Mouse (Mus musculus) neural tube, embryonic 14.5 days (tissue): ENCODE measurements around the gene Pcx. TPM values are rescaled to one million over a fixed set of nuclear protein-coding genes. Genes with fewer than 3 reads are reported as not detected.

Experiments used
- ATAC-seq: fragments of 200-750 bp; cut with Nextera tagmentation; 2 replicates; pipeline ENCODE4 v1.8.0; 2017; ENCODE audit warnings: low read depth, mild to moderate bottlenecking, moderate TSS enrichment, moderate library complexity
- H3K27ac ChIP-seq: fragments of 300-500 bp; sonication (generic); 2 replicates; pipeline ENCODE4 v1.5.1; 2014; ENCODE audit warnings: low read depth, mild to moderate bottlenecking, control low read depth, low read length, moderate library complexity, mixed read lengths
- H3K27me3 ChIP-seq: fragments of 300-500 bp; sonication (generic); 2 replicates; pipeline ENCODE4 v1.6.1; 2014; ENCODE audit warnings: low read length; ENCODE audit not compliant: control insufficient read depth, insufficient read depth
- H3K36me3 ChIP-seq: fragments of 300-500 bp; sonication (generic); 2 replicates; pipeline ENCODE4 v1.6.1; 2014; ENCODE audit warnings: low read length, mixed read lengths; ENCODE audit not compliant: control insufficient read depth, insufficient read depth
- H3K4me1 ChIP-seq: fragments of 300-500 bp; sonication (generic); 2 replicates; pipeline ENCODE4 v1.6.1; 2014; ENCODE audit warnings: low read length; ENCODE audit not compliant: control insufficient read depth, insufficient read depth
- H3K4me2 ChIP-seq: fragments of 300-500 bp; sonication (generic); 2 replicates; pipeline ENCODE4 v1.6.1; 2014; ENCODE audit warnings: mild to moderate bottlenecking, low read depth, low read length, control low read depth
- H3K4me3 ChIP-seq: fragments of 300-500 bp; sonication (generic); 2 replicates; pipeline ENCODE4 v1.5.1; 2014; ENCODE audit warnings: low read depth, low read length, control low read depth, mixed read lengths
- H3K9ac ChIP-seq: fragments of 300-500 bp; sonication (generic); replicated peaks from 2 replicates; pipeline ENCODE4 v1.6.1; 2014; ENCODE audit warnings: low read depth, mild to moderate bottlenecking, control low read depth, low read length, mixed read lengths
- H3K9me3 ChIP-seq: fragments of 300-500 bp; sonication (generic); 2 replicates; pipeline ENCODE4 v1.6.1; 2016; ENCODE audit warnings: low read length; ENCODE audit not compliant: control insufficient read depth
- WGBS: fragments of 180-500 bp; shearing (Covaris S2); extraction: QIAGEN DNeasy Blood & Tissue Kit; methylation state at CpG from one replicate; pipeline ENCODE4 v1.1.7; 2014; 5-methylcytosine and 5-hydroxymethylcytosine counted together
- polyA plus RNA-seq: library from polyadenylated mRNA; unstranded; fragments of >200 nt; fragmentation: Nextera tagmentation; extraction: Ambion mirVana; gene quantifications from 2 replicates; pipeline ENCODE4 v1.2.1, GENCODE M21; 2014

Pcx gene
- polyA plus RNA-seq, 1 experiment from 2014 or later = 22.5 TPM

- Histone ChIP-seq H3K9ac (no peak overlapping the region), H3K27me3 (no peaks in the 10 kb centered on the region), H3K36me3 (no peaks in the 10 kb centered on the region), H3K9me3 (no peaks in the 10 kb centered on the region), H3K4me2 (no peak overlapping the region), H3K4me1 (peaks cover 11% of the 10 kb centered on the region; the same call in 1 of the 2 replicates), H3K27ac (no peak overlapping the region), H3K4me3 (no peak overlapping the region)
- no peak for ATAC-seq
- 88% methylated on average over 2 of the region's 2 CpGs for whole genome bisulfite sequencing
Observed at GRCm38 (mm10) chr19:4556787-4557186, 46.5 kb downstream of the Pcx start.

GRCm38 (mm10) chr19:4557796-4558569 is 47.7 kb downstream of the Pcx start:
- Histone ChIP-seq H3K4me1 (peaks cover 11% of the 10 kb centered on the region; the same call in 1 of the 2 replicates), H3K9ac (no peak overlapping the region), H3K4me2 (no peak overlapping the region), H3K27me3 (no peaks in the 10 kb centered on the region), H3K27ac (peak overlapping the region; percentile 66; the same call in 1 of the 2 replicates), H3K9me3 (no peaks in the 10 kb centered on the region), H3K4me3 (no peak overlapping the region), H3K36me3 (no peaks in the 10 kb centered on the region)
- ATAC-seq = peak; percentile 54; the same call in 1 of the 2 replicates
- WGBS = 62% methylated on average over 8 of the region's 8 CpGs

GRCm38 (mm10) chr19:4558570-4558955 is 48.3 kb downstream of the Pcx start:
- peaks cover 11% of the 10 kb centered on the region; the same call in 1 of the 2 replicates for H3K4me1 ChIP-seq
- H3K9ac ChIP-seq = no peak overlapping the region
- H3K9me3 ChIP-seq = no peaks in the 10 kb centered on the region
- no peak overlapping the region for H3K4me2 ChIP-seq
- peak overlapping the region; percentile 66 for H3K27ac ChIP-seq
- no peaks in the 10 kb centered on the region for H3K27me3 ChIP-seq
- peak; percentile 28; the same call in 1 of the 2 replicates for ATAC-seq
- no peaks in the 10 kb centered on the region for H3K36me3 ChIP-seq
- WGBS = 43% methylated on average over 3 of the region's 3 CpGs
- H3K4me3 ChIP-seq = no peak overlapping the region

GRCm38 (mm10) chr19:4559011-4559410 is 48.7 kb downstream of the Pcx start:
- no peak overlapping the region for H3K4me3 ChIP-seq
- WGBS = 68% methylated on average over 3 of the region's 3 CpGs
- H3K9ac ChIP-seq = no peak overlapping the region
- no peak overlapping the region for H3K4me2 ChIP-seq
- H3K9me3 ChIP-seq = no peaks in the 10 kb centered on the region
- no peaks in the 10 kb centered on the region for H3K36me3 ChIP-seq
- no peak for ATAC-seq
- peaks cover 11% of the 10 kb centered on the region; the same call in 1 of the 2 replicates for H3K4me1 ChIP-seq
- no peak overlapping the region; the same call in 1 of the 2 replicates for H3K27ac ChIP-seq
- H3K27me3 ChIP-seq = no peaks in the 10 kb centered on the region

- H3K27ac ChIP-seq = peak overlapping the region; percentile 34; the same call in 1 of the 2 replicates
- no peak overlapping the region for H3K4me3 ChIP-seq
- no peaks in the 10 kb centered on the region for H3K36me3 ChIP-seq
- no peaks in the 10 kb centered on the region for H3K27me3 ChIP-seq
- WGBS = 39% methylated on average over 2 of the region's 2 CpGs
- no peak overlapping the region for H3K9ac ChIP-seq
- no peak; the same call in 1 of the 2 replicates for ATAC-seq
- no peak overlapping the region for H3K4me2 ChIP-seq
- H3K9me3 ChIP-seq = no peaks in the 10 kb centered on the region
- H3K4me1 ChIP-seq = peaks cover 11% of the 10 kb centered on the region; the same call in 1 of the 2 replicates
Observed at GRCm38 (mm10) chr19:4559588-4559987, 49.3 kb downstream of the Pcx start.

- no peak overlapping the region for H3K9ac ChIP-seq
- H3K36me3 ChIP-seq = no peaks in the 10 kb centered on the region
- 74% methylated on average over 5 of the region's 5 CpGs for WGBS
- H3K27me3 ChIP-seq = no peaks in the 10 kb centered on the region
- no peaks in the 10 kb centered on the region for H3K9me3 ChIP-seq
- ATAC-seq = no peak
- H3K4me2 ChIP-seq = no peak overlapping the region
- H3K27ac ChIP-seq = 0 out of 2 replicates have a peak overlapping the region, but pooled peaks have one; percentile 34
- H3K4me3 ChIP-seq = no peak overlapping the region
- H3K4me1 ChIP-seq = peaks cover 11% of the 10 kb centered on the region; the same call in 1 of the 2 replicates
Observed at GRCm38 (mm10) chr19:4560205-4560604, 49.9 kb downstream of the Pcx start.

GRCm38 (mm10) chr19:4565678-4566077 is 55.4 kb downstream of the Pcx start:
- Histone ChIP-seq H3K4me1 (no peaks in the 10 kb centered on the region), H3K9ac (no peak overlapping the region), H3K36me3 (no peaks in the 10 kb centered on the region), H3K27me3 (no peaks in the 10 kb centered on the region), H3K4me3 (no peak overlapping the region), H3K27ac (no peak overlapping the region), H3K9me3 (no peaks in the 10 kb centered on the region), H3K4me2 (no peak overlapping the region)
- ATAC-seq = no peak
- 93% methylated on average over 5 of the region's 5 CpGs for WGBS

- WGBS = 80% methylated on average over 2 of the region's 2 CpGs
- no peak overlapping the region for H3K9ac ChIP-seq
- no peak overlapping the region for H3K27ac ChIP-seq
- H3K27me3 ChIP-seq = no peaks in the 10 kb centered on the region
- H3K4me3 ChIP-seq = no peak overlapping the region
- no peaks in the 10 kb centered on the region for H3K9me3 ChIP-seq
- no peak overlapping the region for H3K4me2 ChIP-seq
- H3K4me1 ChIP-seq = 0 out of 2 replicates have a peak, but pooled peaks cover 3% of the 10 kb centered on the region
- no peak for ATAC-seq
- no peaks in the 10 kb centered on the region for H3K36me3 ChIP-seq
Observed at GRCm38 (mm10) chr19:4566880-4567279, 56.6 kb downstream of the Pcx start.

- 0 out of 2 replicates have a peak, but pooled peaks cover 3% of the 10 kb centered on the region for H3K4me1 ChIP-seq
- no peaks in the 10 kb centered on the region for H3K27me3 ChIP-seq
- no peak overlapping the region for H3K4me3 ChIP-seq
- no peak overlapping the region for H3K9ac ChIP-seq
- H3K4me2 ChIP-seq = no peak overlapping the region
- H3K36me3 ChIP-seq = no peaks in the 10 kb centered on the region
- ATAC-seq = no peak
- no peaks in the 10 kb centered on the region for H3K9me3 ChIP-seq
- 76% methylated on average over 2 of the region's 2 CpGs for WGBS
- H3K27ac ChIP-seq = no peak overlapping the region
Observed at GRCm38 (mm10) chr19:4567665-4568064, 57.4 kb downstream of the Pcx start.
